Mouse (Mus musculus): ENCODE measurements around the gene E130114P18Rik.

DNA sequence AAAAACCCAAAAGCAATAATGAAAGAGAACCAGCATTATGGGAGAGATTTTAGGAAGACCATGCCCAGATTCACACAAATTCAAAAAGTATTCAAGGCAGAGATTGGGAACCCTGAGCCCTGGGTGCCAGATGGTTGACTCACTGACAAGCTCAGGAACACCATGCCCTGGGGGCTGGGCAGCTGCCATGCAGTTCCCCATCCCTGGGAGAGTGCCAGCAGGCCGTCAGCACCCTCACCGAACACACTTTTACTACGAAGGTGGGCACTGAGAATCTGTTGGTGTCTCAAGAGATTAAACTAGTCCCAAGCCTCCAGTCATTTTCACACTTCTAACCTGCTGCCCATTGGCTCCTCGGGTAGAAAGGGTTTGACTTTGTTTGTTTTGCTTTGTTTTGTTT lies 175.3 kb downstream of the E130114P18Rik start:
- no peak for TF ChIP-seq CTCF (IDR thresholded peaks at IDR 0.05; ENCODE audit: control insufficient read depth, insufficient read depth, insufficient read length)
- no peak for TF ChIP-seq MAX (IDR thresholded peaks at IDR 0.05)
- TF ChIP-seq FOSL1 (IDR thresholded peaks at IDR 0.05; ENCODE audit: insufficient read depth, low read length, poor library complexity, severe bottlenecking): no peak
- no peak for TF ChIP-seq CEBPB (IDR thresholded peaks at IDR 0.05; ENCODE audit: low read depth)
- TF ChIP-seq USF1 (IDR thresholded peaks at IDR 0.05; ENCODE audit: low read depth): no peak
- no peak for TF ChIP-seq MYOG (IDR thresholded peaks at IDR 0.05; ENCODE audit: control insufficient read depth, extremely low read depth, insufficient read length)
- TF ChIP-seq MYOD1 (IDR thresholded peaks at IDR 0.05; ENCODE audit: control insufficient read depth, insufficient read length, low read depth): no peak

All from C2C12 (cell line).